Mouse (Mus musculus) megakaryocyte, adult 5-6 weeks (primary cell): ENCODE data around the gene Lcn3. TPM values are rescaled to one million over a fixed set of nuclear protein-coding genes. Genes with fewer than 3 reads are reported as not detected.

Source experiments
- total RNA-seq, 2 experiments: library from RNA; stranded (forward) in 1 of 2; stranded (reverse) in 1 of 2; fragments of 153-499, 151-499 nt in 1 of 2; fragments of 221-1000, 200-1000 nt in 1 of 2; gene quantifications; 2 replicates each; pipeline versions ENCODE4 v1.2.3 to v1.2.4; 2015 to 2017

Gene Lcn3
- total RNA-seq, 2 experiments from 2014 or later, result not detected

Other genes starting within 250 kb of the Lcn3 start
- 9.1 and 9.4 TPM in 2 replicates for gene Traf2, start 218.6 kb upstream of the Lcn3 start, total RNA-seq (2015)
- gene Traf2, start 218.6 kb upstream of the Lcn3 start, total RNA-seq (2017), result 12.6 and 15.3 TPM in 2 replicates
- 155 and 171 TPM in 2 replicates for gene Edf1, start 207.7 kb upstream of the Lcn3 start, total RNA-seq (2015)
- gene Edf1, start 207.7 kb upstream of the Lcn3 start, total RNA-seq (2017), result 133 and 145 TPM in 2 replicates
- 0.09 and 2.3 TPM in 2 replicates for gene Mamdc4, start 190.7 kb upstream of the Lcn3 start, total RNA-seq (2015)
- 0.15 and 5.0 TPM in 2 replicates for gene Mamdc4, start 190.7 kb upstream of the Lcn3 start, total RNA-seq (2017)
- 12.7 and 15.1 TPM in 2 replicates for gene Phpt1, start 190.3 kb upstream of the Lcn3 start, total RNA-seq (2015)
- 8.4 and 11.8 TPM in 2 replicates for gene Phpt1, start 190.3 kb upstream of the Lcn3 start, total RNA-seq (2017)
- not detected in 2 replicates for gene Ajm1, start 183.8 kb upstream of the Lcn3 start, total RNA-seq (2015)
- not detected in 2 replicates for gene Ajm1, start 183.8 kb upstream of the Lcn3 start, total RNA-seq (2017)
- gene Rabl6, start 157.0 kb upstream of the Lcn3 start, total RNA-seq (2015), result 18.3 and 25.7 TPM in 2 replicates
- 34.0 and 43.0 TPM in 2 replicates for gene Rabl6, start 157.0 kb upstream of the Lcn3 start, total RNA-seq (2017)
- gene Ccdc183, start 147.9 kb upstream of the Lcn3 start, total RNA-seq (2015), result not detected in 2 replicates
- not detected in 2 replicates for gene Ccdc183, start 147.9 kb upstream of the Lcn3 start, total RNA-seq (2017)
- gene Tmem141, start 143.6 kb upstream of the Lcn3 start, total RNA-seq (2015), result 8.4 and 19.2 TPM in 2 replicates
- gene Tmem141, start 143.6 kb upstream of the Lcn3 start, total RNA-seq (2017), result 18.5 and 25.2 TPM in 2 replicates
- 1.1 and 1.9 TPM in 2 replicates for gene Fcna, start 137.5 kb upstream of the Lcn3 start, total RNA-seq (2015)
- gene Fcna, start 137.5 kb upstream of the Lcn3 start, total RNA-seq (2017), result 2.2 and 3.2 TPM in 2 replicates
- gene Lcn8, start 112.4 kb upstream of the Lcn3 start, total RNA-seq (2015), result not detected in 2 replicates
- gene Lcn8, start 112.4 kb upstream of the Lcn3 start, total RNA-seq (2017), result not detected in 2 replicates
- not detected in 2 replicates for gene Lcn5, start 107.6 kb upstream of the Lcn3 start, total RNA-seq (2015)
- gene Lcn5, start 107.6 kb upstream of the Lcn3 start, total RNA-seq (2017), result not detected in 2 replicates
- not detected in 2 replicates for gene Lcn6, start 88.8 kb upstream of the Lcn3 start, total RNA-seq (2015)
- gene Lcn6, start 88.8 kb upstream of the Lcn3 start, total RNA-seq (2017), result not detected in 2 replicates
- not detected in 2 replicates for gene Lcn10, start 82.8 kb upstream of the Lcn3 start, total RNA-seq (2015)
- not detected in 2 replicates for gene Lcn10, start 82.8 kb upstream of the Lcn3 start, total RNA-seq (2017)
- not detected in 2 replicates for gene Obp2a, start 65.5 kb upstream of the Lcn3 start, total RNA-seq (2015)
- not detected in 2 replicates for gene Obp2a, start 65.5 kb upstream of the Lcn3 start, total RNA-seq (2017)
- gene Bmyc, start 58.8 kb upstream of the Lcn3 start, total RNA-seq (2015), result 24.4 and 25.9 TPM in 2 replicates
- 7.6 and 9.3 TPM in 2 replicates for gene Bmyc, start 58.8 kb upstream of the Lcn3 start, total RNA-seq (2017)
- gene Obp2b, start 28.6 kb upstream of the Lcn3 start, total RNA-seq (2015), result not detected in 2 replicates
- not detected in 2 replicates for gene Obp2b, start 28.6 kb upstream of the Lcn3 start, total RNA-seq (2017)
- not detected in 2 replicates for gene Lcn11, start 11.4 kb downstream of the Lcn3 start, total RNA-seq (2015)
- gene Lcn11, start 11.4 kb downstream of the Lcn3 start, total RNA-seq (2017), result not detected in 2 replicates
- gene Gm13539, start 16.7 kb downstream of the Lcn3 start, total RNA-seq (2015), result not detected in 2 replicates
- not detected in 2 replicates for gene Gm13539, start 16.7 kb downstream of the Lcn3 start, total RNA-seq (2017)
- gene Glt6d1, start 50.3 kb downstream of the Lcn3 start, total RNA-seq (2015), result not detected in 2 replicates
- not detected in 2 replicates for gene Glt6d1, start 50.3 kb downstream of the Lcn3 start, total RNA-seq (2017)
- gene Lcn9, start 57.6 kb downstream of the Lcn3 start, total RNA-seq (2015), result not detected in 2 replicates
- not detected in 2 replicates for gene Lcn9, start 57.6 kb downstream of the Lcn3 start, total RNA-seq (2017)
- not detected in 2 replicates for gene Sohlh1, start 81.7 kb downstream of the Lcn3 start, total RNA-seq (2015)
- gene Sohlh1, start 81.7 kb downstream of the Lcn3 start, total RNA-seq (2017), result not detected in 2 replicates
- gene Kcnt1, start 98.2 kb downstream of the Lcn3 start, total RNA-seq (2015), result not detected in 2 replicates
- gene Kcnt1, start 98.2 kb downstream of the Lcn3 start, total RNA-seq (2017), result not detected in 2 replicates
- 3.4 and 4.4 TPM in 2 replicates for gene Camsap1, start 217.7 kb downstream of the Lcn3 start, total RNA-seq (2015)
- gene Camsap1, start 217.7 kb downstream of the Lcn3 start, total RNA-seq (2017), result 10.2 and 24.2 TPM in 2 replicates